ENCODE assay signal across 21 mouse cellular contexts in genomic region chr12:95488371-95488770, GRCm38 (mm10).
"Had no signal": no experiment of that assay in that cellular context is flagged by ENCODE, and none has a peak within 500 bp of the region (broad histone marks: within the 10 kb centered on the region; RNA-seq: fewer than 3 reads in every experiment).

No protein-coding gene starts in this region.

- ATAC-seq: liver, postnatal 0 days; lung, postnatal 0 days; midbrain, embryonic 15.5 days had no signal

- H3K27ac ChIP-seq: kidney, embryonic 15.5 days; layer of hippocampus, adult 2 months; left cerebral cortex, adult 2 months; limb, embryonic 12.5 days; limb, embryonic 15.5 days; liver, embryonic 14.5 days; macrophage; midbrain, embryonic 12.5 days; midbrain, embryonic 15.5 days; stomach, embryonic 15.5 days had no signal

- H3K4me3 ChIP-seq: kidney, embryonic 15.5 days; layer of hippocampus, adult 2 months; left cerebral cortex, adult 2 months; limb, embryonic 12.5 days; limb, embryonic 15.5 days; midbrain, embryonic 12.5 days; midbrain, embryonic 15.5 days; stomach, embryonic 15.5 days had no signal

- H3K4me1 ChIP-seq: limb, embryonic 12.5 days; limb, embryonic 15.5 days; midbrain, embryonic 12.5 days; midbrain, embryonic 15.5 days; stomach, embryonic 15.5 days had no signal

- DNase-seq: kidney, adult 11 months; kidney, adult 8-10 months; kidney, postnatal 14 days; layer of hippocampus, postnatal 36 days; left cerebral cortex, postnatal 4 days; liver, postnatal 0 days; lung, embryonic 14.5 days; right cerebral cortex, postnatal 4 days; spleen, adult 18-20 months; thymus, postnatal 25 days had no signal
